Mouse (Mus musculus): ENCODE measurements around the gene Gm17387.

Gene Gm17387

GRCm38 (mm10) chr7:141047581-141048225 is 18.8 kb downstream of the Gm17387 start:
- DNase-seq (ENCODE audit: low spot score in 2 of 2) = peak; percentile 74 to 77

DNA sequence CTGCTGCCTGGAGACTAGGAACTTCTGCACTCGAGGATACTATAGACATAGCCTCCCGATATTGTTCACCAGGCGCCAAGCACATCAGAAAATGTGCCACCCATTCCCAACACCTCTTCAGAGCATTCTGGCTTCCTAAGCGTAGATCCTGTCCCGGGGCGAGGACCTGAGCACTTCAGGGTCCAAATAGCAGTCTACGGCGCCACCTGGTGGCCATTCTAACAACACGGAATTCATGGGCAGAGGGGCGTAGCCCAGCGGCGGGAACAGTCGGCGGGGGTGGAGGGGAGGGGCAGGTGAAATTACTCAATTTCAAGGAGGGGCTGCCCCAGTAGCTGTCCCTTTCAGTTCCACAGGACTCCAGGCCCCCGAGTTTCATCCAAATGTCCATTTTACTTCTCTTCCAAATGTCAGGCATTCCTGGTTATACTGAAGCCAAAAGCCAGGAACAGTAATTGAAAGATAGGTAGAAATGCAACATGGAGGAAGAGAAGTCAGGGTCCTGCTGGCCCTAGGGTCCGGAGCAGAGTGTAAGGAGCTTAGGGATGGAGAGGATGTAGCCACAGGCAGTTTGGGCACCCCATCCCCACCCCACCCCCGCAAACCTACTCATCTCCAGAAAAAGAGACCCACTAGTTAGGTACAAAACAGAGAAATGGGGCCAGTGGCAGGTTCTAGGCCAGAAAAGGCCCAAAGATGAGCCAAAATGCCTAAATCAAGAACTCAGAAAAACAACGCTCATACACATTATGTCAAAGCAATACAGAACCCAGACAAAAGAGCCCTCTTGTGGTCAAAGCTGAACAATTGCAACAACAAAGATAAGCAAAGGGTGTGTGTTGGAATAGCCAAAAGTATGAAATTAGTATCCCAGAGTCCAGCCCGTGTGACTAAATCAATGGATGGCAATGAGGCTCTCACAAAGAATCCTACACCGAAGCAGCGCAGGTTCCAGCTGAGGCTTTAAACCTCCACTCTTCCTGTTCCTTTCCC is 19.6 kb downstream of the Gm17387 start:
- peak; percentile 91 to 92 for DNase-seq (ENCODE audit: low spot score in 2 of 2)

GRCm38 (mm10) chr7:141049326-141049725 is 20.4 kb downstream of the Gm17387 start:
- DNase-seq (ENCODE audit: low spot score in 2 of 2) = no peak

GRCm38 (mm10) chr7:141051060-141051685 is 22.2 kb downstream of the Gm17387 start:
- DNase-seq (ENCODE audit: low spot score in 2 of 2) = no peak

DNA sequence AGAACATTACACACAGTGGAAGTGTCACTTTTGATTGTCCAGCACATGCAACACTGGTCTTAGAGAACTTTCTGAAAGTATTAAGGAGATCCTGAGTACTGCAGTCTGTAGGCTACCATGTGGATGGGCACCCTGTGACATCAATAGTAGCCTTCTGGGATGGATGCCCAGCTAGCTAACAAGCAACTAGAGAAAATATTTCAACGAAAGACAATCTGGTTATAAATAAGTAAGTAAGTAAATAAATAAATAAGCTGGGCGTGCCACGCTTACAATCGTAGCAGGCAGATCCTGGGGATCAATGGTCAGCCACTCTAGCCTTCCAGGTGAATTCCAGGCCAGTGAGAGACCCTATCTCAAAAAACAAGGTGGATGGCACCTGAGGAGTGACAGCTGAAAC is 23.1 kb downstream of the Gm17387 start:
- no peak for DNase-seq (ENCODE audit: low spot score in 2 of 2)

DNA sequence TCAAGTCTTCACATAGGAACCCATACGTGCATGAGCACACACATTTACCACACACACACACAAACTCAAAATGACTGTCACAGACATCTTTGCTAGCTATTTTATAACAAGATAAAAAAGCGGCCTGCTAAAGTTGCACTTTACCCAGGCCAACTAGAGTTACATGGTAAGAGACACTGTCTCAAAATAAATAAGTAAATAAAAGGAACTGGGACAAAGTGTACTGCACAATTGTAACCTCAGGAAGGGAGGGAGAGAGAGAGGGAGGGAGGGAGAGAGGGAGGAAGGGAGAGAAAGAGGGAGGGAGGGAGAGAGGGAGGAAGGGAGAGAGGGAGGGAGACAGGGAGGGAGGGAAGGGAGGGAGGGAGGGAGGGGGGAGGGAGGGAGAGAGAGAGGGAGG is 23.5 kb downstream of the Gm17387 start:
- no peak for DNase-seq (ENCODE audit: low spot score in 2 of 2)

- DNase-seq (ENCODE audit: low spot score in 2 of 2) = no peak
Measured at GRCm38 (mm10) chr7:141055785-141056184, 26.9 kb downstream of the Gm17387 start.

GRCm38 (mm10) chr7:141056976-141057375 is 28.0 kb downstream of the Gm17387 start:
- DNase-seq (ENCODE audit: low spot score in 2 of 2) = no peak

DNA sequence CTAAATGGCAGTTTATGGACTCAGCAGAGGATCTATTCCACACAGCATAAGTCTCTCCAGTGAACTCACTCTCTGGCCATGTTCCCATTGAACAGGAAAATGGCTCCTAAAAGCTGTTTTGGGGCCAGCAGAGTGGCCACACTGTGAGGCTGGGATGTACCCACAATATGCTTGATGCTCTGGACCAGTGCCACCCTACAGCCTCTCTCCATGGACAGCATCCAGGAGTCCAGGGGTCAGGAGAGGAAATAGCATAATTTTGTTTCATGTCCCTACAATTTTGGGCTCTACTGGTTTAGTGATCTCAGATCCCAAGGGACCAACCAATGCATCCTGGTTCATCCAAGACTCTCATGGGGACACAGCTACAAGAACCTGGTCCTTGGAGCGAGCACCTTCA is 28.6 kb downstream of the Gm17387 start:
- no peak for DNase-seq (ENCODE audit: low spot score in 2 of 2)

GRCm38 (mm10) chr7:141058601-141059341 is 29.8 kb downstream of the Gm17387 start:
- DNase-seq (ENCODE audit: low spot score in 2 of 2) = no peak

GRCm38 (mm10) chr7:141059929-141060328 is 31.0 kb downstream of the Gm17387 start:
- no peak for DNase-seq (ENCODE audit: low spot score in 2 of 2)

DNA sequence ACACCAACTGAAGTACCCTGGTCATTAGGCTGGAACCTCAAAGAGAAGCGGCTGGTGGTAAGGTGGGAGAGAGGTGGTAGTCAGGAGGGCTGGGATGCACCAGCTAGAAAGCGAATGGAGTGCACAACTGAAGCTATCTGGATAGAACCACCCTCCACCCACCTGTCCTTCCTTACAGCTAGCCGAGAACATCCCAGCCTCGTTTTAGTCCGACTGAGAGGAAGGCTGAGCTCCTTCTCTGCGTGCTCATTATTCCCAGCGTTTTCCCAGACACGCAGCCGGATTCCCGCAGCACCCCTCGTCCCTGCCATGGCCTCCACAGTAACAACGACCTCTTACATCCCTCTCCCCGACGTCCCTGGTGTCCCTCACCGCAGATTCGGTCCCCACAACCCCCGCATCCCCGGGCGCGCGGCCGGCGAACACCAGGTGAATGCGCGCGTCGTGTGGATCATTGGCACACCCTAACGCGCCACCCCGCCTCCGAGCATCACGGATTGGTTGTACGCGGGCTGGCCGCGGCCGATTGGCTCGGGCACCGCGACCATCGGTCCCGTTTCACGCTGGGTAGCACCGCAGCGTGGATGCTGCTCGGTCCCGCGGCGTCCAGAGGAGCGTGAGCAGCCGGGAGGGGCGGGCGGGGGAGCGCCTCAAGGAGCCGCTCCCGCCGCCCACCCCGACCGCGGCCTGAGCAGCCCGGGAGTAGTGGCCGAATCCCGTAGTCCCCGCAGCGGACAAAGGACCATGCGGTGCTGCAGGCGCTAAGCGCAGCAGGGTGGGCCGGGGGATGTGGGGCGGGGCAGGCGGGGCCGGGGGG is 31.7 kb downstream of the Gm17387 start, which contains the start of gene B4galnt4:
B4galnt4 (plus strand) TSS at position 679 of the 817 bp plus-strand sequence.
- peak; percentile 94 for DNase-seq (ENCODE audit: low spot score in 2 of 2)

- peak in 1 of 2 experiments; percentile 23 for DNase-seq (ENCODE audit: low spot score in 2 of 2)
Measured at GRCm38 (mm10) chr7:141061269-141061692, 32.4 kb downstream of the Gm17387 start.

DNA sequence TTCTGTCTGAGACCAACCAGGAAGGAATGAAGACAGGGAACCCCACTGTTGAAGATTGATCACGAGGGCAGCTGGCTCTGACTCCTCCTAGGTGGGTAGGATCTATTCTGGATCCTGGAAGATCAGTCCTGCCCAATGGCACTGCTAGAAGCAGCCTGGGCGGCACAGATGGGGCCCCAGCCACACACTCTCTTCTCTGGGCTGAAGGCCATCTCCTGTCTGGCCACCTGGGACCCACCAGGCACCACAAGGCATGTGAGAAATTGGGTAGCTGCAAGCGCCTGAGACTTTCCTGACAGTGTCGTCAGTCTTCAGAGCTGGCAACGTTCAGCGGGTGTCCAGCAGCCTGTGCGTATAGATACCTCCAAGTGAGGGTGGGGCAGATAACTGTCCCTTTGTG is 33.6 kb downstream of the Gm17387 start:
- DNase-seq (ENCODE audit: low spot score in 2 of 2) = peak in 1 of 2 experiments; percentile 25

- no peak for DNase-seq (ENCODE audit: low spot score in 2 of 2)
Measured at GRCm38 (mm10) chr7:141063353-141063752, 34.4 kb downstream of the Gm17387 start.

GRCm38 (mm10) chr7:141064175-141064574 is 35.2 kb downstream of the Gm17387 start:
- DNase-seq (ENCODE audit: low spot score in 2 of 2) = no peak

DNA sequence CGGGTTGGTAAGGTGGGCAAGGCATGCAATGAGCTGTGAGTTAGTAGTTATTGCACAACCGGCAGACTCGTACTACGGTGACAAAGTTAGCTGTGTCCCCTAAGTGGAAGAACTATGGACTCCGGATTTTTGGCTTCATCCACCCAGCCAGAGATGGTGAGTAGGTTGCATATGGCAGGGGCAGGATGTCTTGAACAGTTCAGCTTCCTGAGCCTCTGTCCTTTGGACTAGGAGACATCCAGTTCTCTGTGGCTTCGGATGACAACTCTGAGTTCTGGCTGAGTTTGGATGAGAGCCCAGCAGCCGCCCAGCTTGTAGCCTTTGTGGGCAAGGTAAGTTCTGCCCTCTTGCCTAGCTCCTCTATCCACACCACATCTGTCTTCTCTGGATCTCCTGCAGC is 35.6 kb downstream of the Gm17387 start:
- DNase-seq (ENCODE audit: low spot score in 2 of 2) = no peak

- no peak for DNase-seq (ENCODE audit: low spot score in 2 of 2)
Measured at GRCm38 (mm10) chr7:141068351-141068750, 39.4 kb downstream of the Gm17387 start.

DNA sequence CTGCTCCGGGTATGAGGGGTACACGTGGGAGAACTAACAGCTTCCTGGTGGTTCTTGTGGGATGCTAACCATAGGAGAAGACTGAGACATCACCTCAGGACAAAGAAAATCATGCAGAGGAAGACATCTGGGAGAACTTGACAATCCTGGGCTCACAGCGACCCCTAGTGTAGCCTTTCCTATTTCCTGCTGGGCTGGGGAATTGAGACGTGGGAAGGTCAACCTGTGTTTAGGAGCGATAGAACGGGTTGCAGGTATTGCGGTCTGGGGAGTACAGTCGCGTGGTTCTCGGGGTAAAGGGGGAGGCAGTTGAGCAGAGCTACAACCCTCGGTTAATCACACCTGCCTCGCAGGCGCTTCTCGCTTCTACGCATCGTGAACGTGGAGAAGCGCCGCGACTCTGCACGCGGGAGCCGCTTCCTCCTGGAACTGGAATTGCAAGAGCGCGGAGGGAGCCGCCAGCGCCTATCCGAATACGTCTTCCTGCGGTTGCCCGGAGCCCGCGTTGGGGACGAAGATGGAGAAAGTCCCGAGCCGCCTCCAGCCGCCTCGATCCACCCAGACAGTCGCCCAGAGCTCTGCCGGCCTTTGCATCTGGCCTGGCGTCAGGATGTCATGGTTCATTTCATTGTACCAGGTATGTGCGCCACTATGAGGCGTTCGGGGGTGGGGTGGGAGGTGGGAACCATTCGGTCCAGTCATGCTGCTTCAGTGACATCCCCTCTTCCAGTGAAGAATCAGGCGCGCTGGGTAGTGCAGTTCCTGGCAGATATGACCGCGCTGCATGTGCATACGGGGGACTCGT is 41.3 kb downstream of the Gm17387 start:
- peak; percentile 84 to 86 for DNase-seq (ENCODE audit: low spot score in 2 of 2)

Measured in right cerebral cortex, adult 2 months (tissue).